Mouse (Mus musculus): Measurements from ENCODE around the gene St3gal2. TPM values are rescaled to one million over a fixed set of nuclear protein-coding genes. Genes with fewer than 3 reads are reported as not detected.
"Not testable (repeated sequence)": the region's sequence is repeated elsewhere in the genome, so short reads cannot be mapped to it uniquely, and the experiment has no call there.

Gene St3gal2
- total RNA-seq (2022) = 100 to 1,000 TPM in 1 of 4 experiments, 10 to 100 TPM in 3; 89.2 to 101 (median 95.3) TPM

GRCm38 (mm10) chr8:110919341-110920031, at the start of gene St3gal2:
St3gal2 (plus strand) TSS chr8:110919922.
- peak; percentile 91 to 95 for DNase-seq (ENCODE audit: low spot score in 2 of 2)

- no peak for DNase-seq (ENCODE audit: low spot score in 2 of 2)
Measured at GRCm38 (mm10) chr8:110870501-110870900, 49.2 kb upstream of the St3gal2 start.

GRCm38 (mm10) chr8:110877862-110878261, 41.9 kb upstream of the St3gal2 start:
- DNase-seq (ENCODE audit: low spot score in 2 of 2) = no peak

GRCm38 (mm10) chr8:110881741-110882310, 37.9 kb upstream of the St3gal2 start:
- DNase-seq (ENCODE audit: low spot score in 2 of 2) = no peak

- no peak for DNase-seq (ENCODE audit: low spot score in 2 of 2)
Measured at GRCm38 (mm10) chr8:110883824-110884223, 35.9 kb upstream of the St3gal2 start.

- DNase-seq (ENCODE audit: low spot score in 2 of 2) = no peak
Measured at GRCm38 (mm10) chr8:110886634-110887033, 33.1 kb upstream of the St3gal2 start.

GRCm38 (mm10) chr8:110887551-110887950, 32.2 kb upstream of the St3gal2 start:
- no peak for DNase-seq (ENCODE audit: low spot score in 2 of 2)

GRCm38 (mm10) chr8:110888441-110888840, 31.3 kb upstream of the St3gal2 start:
- DNase-seq (ENCODE audit: low spot score in 2 of 2) = peak; percentile 53 to 70

- no peak for DNase-seq (ENCODE audit: low spot score in 2 of 2)
Measured at GRCm38 (mm10) chr8:110888860-110889259, 30.9 kb upstream of the St3gal2 start.

GRCm38 (mm10) chr8:110889904-110890470, 29.7 kb upstream of the St3gal2 start:
- DNase-seq (ENCODE audit: low spot score in 2 of 2) = no peak

- DNase-seq (ENCODE audit: low spot score in 2 of 2) = no peak
Measured at GRCm38 (mm10) chr8:110892040-110892439, 27.7 kb upstream of the St3gal2 start.

GRCm38 (mm10) chr8:110892913-110893312, 26.8 kb upstream of the St3gal2 start:
- DNase-seq (ENCODE audit: low spot score in 2 of 2) = no peak

GRCm38 (mm10) chr8:110894851-110895250, 24.9 kb upstream of the St3gal2 start:
- DNase-seq (ENCODE audit: low spot score in 2 of 2) = no peak

- no peak for DNase-seq (ENCODE audit: low spot score in 2 of 2)
Measured at GRCm38 (mm10) chr8:110895254-110895653, 24.5 kb upstream of the St3gal2 start.

GRCm38 (mm10) chr8:110895812-110896211, 23.9 kb upstream of the St3gal2 start:
- DNase-seq (ENCODE audit: low spot score in 2 of 2) = no peak

- no peak for DNase-seq (ENCODE audit: low spot score in 2 of 2)
Measured at GRCm38 (mm10) chr8:110897495-110897894, 22.2 kb upstream of the St3gal2 start.

- no peak for DNase-seq (ENCODE audit: low spot score in 2 of 2)
Measured at GRCm38 (mm10) chr8:110901056-110901455, 18.7 kb upstream of the St3gal2 start.

GRCm38 (mm10) chr8:110901839-110902578, 17.7 kb upstream of the St3gal2 start, which contains the start of gene Fuk:
Fuk (minus strand) TSS chr8:110902488.
- peak; percentile 60 to 82 for DNase-seq (ENCODE audit: low spot score in 2 of 2)

- DNase-seq (ENCODE audit: low spot score in 2 of 2) = no peak
Measured at GRCm38 (mm10) chr8:110902579-110902965, 17.1 kb upstream of the St3gal2 start.

GRCm38 (mm10) chr8:110905404-110905803, 14.3 kb upstream of the St3gal2 start:
- no peak for DNase-seq (ENCODE audit: low spot score in 2 of 2)

- no peak for DNase-seq (ENCODE audit: low spot score in 2 of 2)
Measured at GRCm38 (mm10) chr8:110906682-110907081, 13.0 kb upstream of the St3gal2 start.

- not testable (repeated sequence) for DNase-seq (ENCODE audit: low spot score in 2 of 2)
Measured at GRCm38 (mm10) chr8:110909850-110910249, 9.9 kb upstream of the St3gal2 start.

Data from layer of hippocampus, adult 8-10 months (tissue).